Mouse (Mus musculus) spleen, adult 12 weeks (tissue): ENCODE measurements around the gene Krtap13.
"Not testable (repeated sequence)": the region's sequence is repeated elsewhere in the genome, so short reads cannot be mapped to it uniquely, and the experiment has no call there.

Experiments used
- DNase-seq: peaks from one replicate; pipeline ENCODE4 v3.0.0; 2022; ENCODE audit warnings: low spot score

Gene Krtap13

DNA sequence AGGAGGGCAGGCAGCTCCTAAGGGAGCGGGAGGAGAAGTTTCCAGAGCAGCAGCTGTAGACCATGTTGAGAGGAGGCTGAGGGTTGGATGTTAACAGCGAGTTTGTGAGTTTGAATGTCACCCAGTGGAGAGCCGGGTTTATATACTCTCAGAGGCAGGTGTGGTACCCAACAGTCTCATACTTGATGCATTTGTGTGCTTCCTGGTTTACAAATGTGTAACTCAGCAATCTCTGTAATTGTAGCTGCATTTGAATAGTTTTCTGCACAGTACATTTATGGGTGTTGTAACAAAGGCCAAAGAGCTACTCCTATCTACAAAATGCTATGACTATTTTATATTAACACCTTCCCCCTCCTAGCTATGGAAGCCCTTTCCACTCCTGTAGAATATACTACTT is at the start of gene Krtap13:
Gene Krtap13, minus strand, starts transcription at position 101 of the 400 bp plus-strand sequence.
- DNase-seq: not testable (repeated sequence)

- DNase-seq: no peak
Measured at GRCm38 (mm10) chr16:88786786-88787185, 35.4 kb upstream of the Krtap13 start.

DNA sequence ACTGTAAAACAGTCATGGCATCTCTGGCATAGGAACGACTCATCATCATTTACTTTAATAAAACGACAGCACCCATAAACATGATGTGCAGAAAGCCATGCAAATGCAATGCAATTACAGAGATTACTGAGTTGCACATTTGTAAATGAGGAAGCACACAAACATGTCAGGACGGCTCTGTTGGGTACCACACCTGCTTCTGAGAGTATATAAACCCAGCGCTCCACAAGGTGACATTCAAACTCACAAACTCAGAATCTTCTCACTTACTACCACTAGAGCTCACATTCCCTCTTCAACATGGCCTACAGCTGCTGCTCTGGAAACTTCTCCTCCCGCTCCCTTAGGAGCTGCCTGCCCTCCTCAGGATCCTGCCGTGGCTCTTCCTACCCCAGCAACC is 26.2 kb upstream of the Krtap13 start, which contains the start of gene Gm5965:
Gene Gm5965, plus strand, starts transcription at position 301 of the 400 bp plus-strand sequence.
- no peak for DNase-seq

DNA sequence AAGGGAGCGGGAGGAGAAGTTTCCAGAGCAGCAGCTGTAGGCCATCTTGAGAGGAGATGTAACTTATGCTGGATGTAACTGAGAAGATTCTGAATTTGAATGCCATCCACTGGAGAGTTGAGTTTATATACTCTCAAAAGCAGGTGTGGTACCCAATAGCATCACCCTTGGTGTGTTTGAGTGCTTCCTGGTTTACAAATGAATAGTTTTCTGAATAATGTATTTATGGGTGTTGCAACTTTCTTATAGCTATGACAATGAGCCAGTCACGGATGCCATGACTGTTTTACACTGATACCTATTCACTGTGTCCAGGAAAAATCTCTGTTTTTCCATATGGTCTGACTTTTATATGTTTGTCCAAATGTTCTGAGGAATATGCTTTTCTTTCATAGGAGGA is 22.7 kb upstream of the Krtap13 start, which contains the start of gene 2310057N15Rik:
Gene 2310057N15Rik, minus strand, starts transcription at position 101 of the 400 bp plus-strand sequence.
- DNase-seq: no peak

DNA sequence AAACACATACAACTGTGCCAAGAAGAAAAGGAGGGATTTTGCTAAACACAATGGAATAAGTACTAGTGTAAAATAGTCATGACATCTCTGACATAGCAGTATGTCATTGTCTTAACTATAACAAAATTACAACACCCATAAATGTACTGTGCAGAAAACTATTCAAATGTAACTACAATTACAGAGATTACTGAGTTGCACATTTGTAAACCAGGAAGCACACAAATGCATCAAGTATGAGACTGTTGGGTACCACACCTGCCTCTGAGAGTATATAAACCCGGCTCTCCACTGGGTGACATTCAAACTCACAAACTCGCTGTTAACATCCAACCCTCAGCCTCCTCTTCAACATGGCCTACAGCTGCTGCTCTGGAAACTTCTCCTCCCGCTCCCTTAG is 7.1 kb upstream of the Krtap13 start, which contains the start of gene 2310034C09Rik:
Gene 2310034C09Rik, plus strand, starts transcription at position 301 of the 400 bp plus-strand sequence.
- DNase-seq: not testable (repeated sequence)

DNA sequence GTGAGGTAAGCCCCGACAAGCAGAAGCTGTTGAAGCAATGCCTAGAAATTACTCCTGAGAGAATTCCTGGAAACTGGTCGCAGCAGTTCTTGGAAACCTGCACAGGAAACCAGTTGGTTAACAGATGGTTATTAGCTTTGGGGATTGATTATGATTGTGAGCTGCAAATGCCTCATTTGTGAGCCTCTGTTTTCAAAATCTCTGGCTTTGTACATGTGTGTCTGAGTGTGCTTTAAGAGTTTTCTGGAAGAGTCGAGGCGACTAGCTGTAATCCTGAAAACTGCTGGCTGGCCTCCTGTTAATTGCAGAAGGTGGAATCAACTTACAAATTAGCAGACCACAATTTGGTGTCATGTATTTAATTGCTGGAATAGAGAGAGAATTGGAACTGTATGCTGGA is 3.5 kb downstream of the Krtap13 start:
- no peak for DNase-seq

- DNase-seq: no peak
Measured at GRCm38 (mm10) chr16:88744750-88745340, 6.6 kb downstream of the Krtap13 start.

- DNase-seq: no peak
Measured at GRCm38 (mm10) chr16:88735391-88735790, 16.0 kb downstream of the Krtap13 start.

- DNase-seq: no peak
Measured at GRCm38 (mm10) chr16:88728812-88729275, 22.6 kb downstream of the Krtap13 start, which contains the start of gene Krtap13-1. Gene Krtap13-1, plus strand, starts transcription at chr16:88728862.

DNA sequence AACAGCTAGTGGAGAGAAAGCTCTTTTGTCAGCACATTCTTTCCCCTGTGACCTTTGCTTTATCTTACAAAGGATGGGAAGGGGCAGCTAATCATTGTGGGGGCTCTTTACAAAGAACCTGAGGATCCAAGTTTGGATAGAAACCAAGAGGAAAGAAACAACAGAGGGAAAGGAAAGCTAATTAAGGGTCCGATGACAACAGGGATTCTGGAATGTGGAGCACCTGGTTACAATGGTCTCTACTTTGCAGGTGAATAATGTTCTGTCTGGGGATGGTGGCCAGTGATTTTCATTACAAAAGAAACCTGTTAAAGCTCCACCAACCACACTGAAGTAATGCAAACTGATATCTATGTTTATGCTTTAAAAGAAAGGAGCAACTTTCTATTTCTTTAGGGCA is 31.4 kb downstream of the Krtap13 start:
- no peak for DNase-seq

DNA sequence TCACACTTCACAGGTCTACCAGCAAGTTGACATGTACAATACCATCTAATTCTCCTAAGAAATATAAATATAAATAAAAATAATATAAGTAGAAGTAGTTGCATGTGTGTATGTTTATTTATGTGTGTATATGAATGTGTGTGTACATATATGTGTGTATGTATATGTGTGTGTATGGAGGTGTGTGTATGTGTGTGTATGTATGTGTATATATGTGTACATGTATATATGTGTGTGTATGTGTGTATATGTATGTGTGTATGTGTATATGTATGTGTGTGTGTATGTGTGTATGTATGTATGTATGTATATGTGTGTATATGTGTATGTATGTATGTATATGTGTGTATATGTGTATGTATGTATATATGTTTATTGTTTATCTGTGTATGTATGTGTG is 34.9 kb downstream of the Krtap13 start:
- DNase-seq: no peak

GRCm38 (mm10) chr16:88711245-88711644 is 40.2 kb downstream of the Krtap13 start:
- DNase-seq: no peak

DNA sequence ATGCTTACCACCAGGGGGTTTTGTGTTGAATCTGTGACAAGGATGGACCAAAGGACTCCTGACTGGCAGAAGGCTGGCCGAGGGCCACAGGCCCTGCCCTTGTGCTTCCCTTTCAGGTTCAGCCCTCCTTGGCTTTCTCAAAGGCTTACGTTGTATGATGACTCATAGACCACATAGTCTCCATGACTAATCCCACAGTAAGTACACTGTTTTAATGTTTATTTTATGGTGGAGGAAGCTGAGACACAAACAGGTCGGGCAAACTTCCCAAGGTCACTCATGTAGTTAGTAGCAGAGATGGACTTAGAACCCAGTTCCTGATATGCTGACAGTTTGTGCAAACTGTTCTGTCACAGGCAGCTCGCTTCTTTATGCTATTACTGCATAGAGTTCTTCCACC is 40.7 kb downstream of the Krtap13 start:
- no peak for DNase-seq

DNA sequence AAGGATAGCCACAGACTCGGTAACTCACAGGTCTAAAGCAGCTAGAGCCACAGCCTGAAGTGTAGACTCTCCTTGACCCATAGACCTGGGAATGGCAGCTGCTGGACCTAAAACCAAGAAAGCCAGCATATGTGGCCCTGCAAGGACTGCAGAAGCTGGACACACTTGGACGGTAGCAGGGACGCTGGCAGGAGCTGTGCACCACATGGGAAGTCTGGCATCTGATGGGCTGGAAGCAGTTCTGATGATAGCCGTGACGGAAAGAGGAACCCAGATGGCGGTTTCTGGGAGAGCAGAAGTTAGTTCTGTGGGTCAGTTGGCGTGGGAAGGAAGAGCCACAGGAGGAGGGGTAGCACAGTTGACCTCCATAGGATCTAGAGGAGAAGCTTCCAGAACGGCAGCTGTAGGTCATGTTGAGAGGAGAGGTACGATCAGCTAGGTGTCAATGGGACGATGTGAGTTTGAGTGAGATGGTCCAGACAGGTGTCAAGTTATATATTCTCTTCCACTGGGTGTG is 43.9 kb downstream of the Krtap13 start, which contains the start of gene 2310061N02Rik:
Gene 2310061N02Rik, minus strand, starts transcription at position 467 of the 517 bp plus-strand sequence.
- no peak for DNase-seq

- no peak for DNase-seq
Measured at GRCm38 (mm10) chr16:88701072-88701864, 50.2 kb downstream of the Krtap13 start.
